Mouse (Mus musculus): ENCODE results near the gene Scn7a. TPM values are rescaled to one million over a fixed set of nuclear protein-coding genes. Genes with fewer than 3 reads are reported as not detected.
A peak's percentile ranks its signal among the peaks of the same experiment; 100 is the strongest.

Scn7a gene
- polyA plus RNA-seq, 1 experiment: 0.02 TPM

- Histone ChIP-seq H3K79me2 (ENCODE audit: control insufficient read depth, insufficient read depth) (no peaks in the 10 kb centered on the region), H3ac (ENCODE audit: control insufficient read depth, insufficient read length, low read depth) (no peak overlapping the region), H3K36me3 (ENCODE audit: control insufficient read depth, insufficient read depth) (no peaks in the 10 kb centered on the region), H3K27me3 (ENCODE audit: control insufficient read depth, insufficient read depth, insufficient read length) (no peaks in the 10 kb centered on the region), H3K79me3 (ENCODE audit: low read depth) (no peaks in the 10 kb centered on the region), H3K4me3 (ENCODE audit: insufficient read depth, poor library complexity, severe bottlenecking) (no peak overlapping the region)
- TF ChIP-seq FOSL1 (IDR thresholded peaks at IDR 0.05; ENCODE audit: insufficient read depth, low read length, poor library complexity, severe bottlenecking): no peak
- no peak for TF ChIP-seq USF1 (IDR thresholded peaks at IDR 0.05; ENCODE audit: low read depth)
- no peak for TF ChIP-seq MAX (IDR thresholded peaks at IDR 0.05)
- no peak for TF ChIP-seq CTCF (IDR thresholded peaks at IDR 0.05; ENCODE audit: control insufficient read depth, insufficient read depth, insufficient read length)
- TF ChIP-seq CEBPB (IDR thresholded peaks at IDR 0.05; ENCODE audit: low read depth): no peak
- TF ChIP-seq MYOD1 (IDR thresholded peaks at IDR 0.05; ENCODE audit: control insufficient read depth, insufficient read length, low read depth): no peak
- no peak for TF ChIP-seq MYOG (IDR thresholded peaks at IDR 0.05; ENCODE audit: control insufficient read depth, extremely low read depth, insufficient read length)
Observed at GRCm38 (mm10) chr2:66727585-66727974, 57.1 kb downstream of the Scn7a start.

- TF ChIP-seq CTCF (IDR thresholded peaks at IDR 0.05; ENCODE audit: control insufficient read depth, insufficient read depth, insufficient read length): no peak
- no peak for TF ChIP-seq MAX (IDR thresholded peaks at IDR 0.05)
- TF ChIP-seq MYOG (IDR thresholded peaks at IDR 0.05; ENCODE audit: control insufficient read depth, extremely low read depth, insufficient read length): no peak
- TF ChIP-seq MYOD1 (IDR thresholded peaks at IDR 0.05; ENCODE audit: control insufficient read depth, insufficient read length, low read depth): no peak
- no peak for TF ChIP-seq CEBPB (IDR thresholded peaks at IDR 0.05; ENCODE audit: low read depth)
- no peak for TF ChIP-seq USF1 (IDR thresholded peaks at IDR 0.05; ENCODE audit: low read depth)
- no peak for TF ChIP-seq FOSL1 (IDR thresholded peaks at IDR 0.05; ENCODE audit: insufficient read depth, low read length, poor library complexity, severe bottlenecking)
- H3K79me2 ChIP-seq (ENCODE audit: control insufficient read depth, insufficient read depth): no peaks in the 10 kb centered on the region
- H3K79me3 ChIP-seq (ENCODE audit: low read depth): no peaks in the 10 kb centered on the region
- H3K4me3 ChIP-seq (ENCODE audit: insufficient read depth, poor library complexity, severe bottlenecking): no peak overlapping the region
- H3ac ChIP-seq (ENCODE audit: control insufficient read depth, insufficient read length, low read depth): no peak overlapping the region
- H3K36me3 ChIP-seq (ENCODE audit: control insufficient read depth, insufficient read depth): no peaks in the 10 kb centered on the region
- H3K27me3 ChIP-seq (ENCODE audit: control insufficient read depth, insufficient read depth, insufficient read length): no peaks in the 10 kb centered on the region
Observed at GRCm38 (mm10) chr2:66726878-66727584, 57.7 kb downstream of the Scn7a start.

GRCm38 (mm10) chr2:66712071-66712470 lies 72.6 kb downstream of the Scn7a start:
- Histone ChIP-seq H3K4me3 (ENCODE audit: insufficient read depth, poor library complexity, severe bottlenecking) (no peak overlapping the region), H3K36me3 (ENCODE audit: control insufficient read depth, insufficient read depth) (no peaks in the 10 kb centered on the region), H3ac (ENCODE audit: control insufficient read depth, insufficient read length, low read depth) (no peak overlapping the region), H3K27me3 (ENCODE audit: control insufficient read depth, insufficient read depth, insufficient read length) (no peaks in the 10 kb centered on the region), H3K79me3 (ENCODE audit: low read depth) (no peaks in the 10 kb centered on the region), H3K79me2 (ENCODE audit: control insufficient read depth, insufficient read depth) (no peaks in the 10 kb centered on the region)
- TF ChIP-seq FOSL1 (IDR thresholded peaks at IDR 0.05; ENCODE audit: insufficient read depth, low read length, poor library complexity, severe bottlenecking) (no peak), MYOG (IDR thresholded peaks at IDR 0.05; ENCODE audit: control insufficient read depth, extremely low read depth, insufficient read length) (no peak), USF1 (IDR thresholded peaks at IDR 0.05; ENCODE audit: low read depth) (no peak), MAX (IDR thresholded peaks at IDR 0.05) (no peak), CEBPB (IDR thresholded peaks at IDR 0.05; ENCODE audit: low read depth) (no peak), MYOD1 (IDR thresholded peaks at IDR 0.05; ENCODE audit: control insufficient read depth, insufficient read length, low read depth) (no peak), CTCF (IDR thresholded peaks at IDR 0.05; ENCODE audit: control insufficient read depth, insufficient read depth, insufficient read length) (no peak)

- Histone ChIP-seq H3K36me3 (ENCODE audit: control insufficient read depth, insufficient read depth) (no peaks in the 10 kb centered on the region), H3K79me3 (ENCODE audit: low read depth) (no peaks in the 10 kb centered on the region), H3K79me2 (ENCODE audit: control insufficient read depth, insufficient read depth) (no peaks in the 10 kb centered on the region), H3ac (ENCODE audit: control insufficient read depth, insufficient read length, low read depth) (no peak overlapping the region), H3K4me3 (ENCODE audit: insufficient read depth, poor library complexity, severe bottlenecking) (no peak overlapping the region), H3K27me3 (ENCODE audit: control insufficient read depth, insufficient read depth, insufficient read length) (no peaks in the 10 kb centered on the region)
- TF ChIP-seq CEBPB (IDR thresholded peaks at IDR 0.05; ENCODE audit: low read depth) (no peak), FOSL1 (IDR thresholded peaks at IDR 0.05; ENCODE audit: insufficient read depth, low read length, poor library complexity, severe bottlenecking) (no peak), MYOD1 (IDR thresholded peaks at IDR 0.05; ENCODE audit: control insufficient read depth, insufficient read length, low read depth) (no peak), MAX (IDR thresholded peaks at IDR 0.05) (no peak), MYOG (IDR thresholded peaks at IDR 0.05; ENCODE audit: control insufficient read depth, extremely low read depth, insufficient read length) (no peak), USF1 (IDR thresholded peaks at IDR 0.05; ENCODE audit: low read depth) (no peak), CTCF (IDR thresholded peaks at IDR 0.05; ENCODE audit: control insufficient read depth, insufficient read depth, insufficient read length) (no peak)
Observed at GRCm38 (mm10) chr2:66692300-66692699, 92.4 kb downstream of the Scn7a start.

DNA sequence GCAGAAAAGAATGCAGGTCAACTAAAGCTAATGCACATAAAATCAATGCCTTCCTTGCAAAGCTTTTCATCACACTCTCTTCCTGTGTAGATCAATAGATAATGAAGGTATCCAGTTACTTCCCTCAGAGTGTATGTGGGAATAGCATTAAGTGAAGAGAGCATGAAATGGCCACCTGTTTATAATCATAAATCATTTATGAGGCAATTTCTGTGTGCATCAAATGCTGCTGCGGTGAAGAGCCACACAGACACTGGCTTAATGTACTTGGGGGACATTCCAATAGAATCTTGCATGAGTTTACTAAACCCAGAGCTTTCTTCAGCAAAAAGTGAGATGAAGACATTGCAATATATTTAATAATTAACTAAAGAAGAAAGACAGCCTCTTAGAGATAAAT lies 122.7 kb downstream of the Scn7a start:
- no peaks in the 10 kb centered on the region for H3K27me3 ChIP-seq (ENCODE audit: control insufficient read depth, insufficient read depth, insufficient read length)
- TF ChIP-seq FOSL1 (IDR thresholded peaks at IDR 0.05; ENCODE audit: insufficient read depth, low read length, poor library complexity, severe bottlenecking) (no peak), CEBPB (IDR thresholded peaks at IDR 0.05; ENCODE audit: low read depth) (peak; percentile 7), CTCF (IDR thresholded peaks at IDR 0.05; ENCODE audit: control insufficient read depth, insufficient read depth, insufficient read length) (no peak), MAX (IDR thresholded peaks at IDR 0.05) (no peak), MYOD1 (IDR thresholded peaks at IDR 0.05; ENCODE audit: control insufficient read depth, insufficient read length, low read depth) (peak; percentile 67), USF1 (IDR thresholded peaks at IDR 0.05; ENCODE audit: low read depth) (no peak)
- no peaks in the 10 kb centered on the region for H3K79me2 ChIP-seq (ENCODE audit: control insufficient read depth, insufficient read depth)
- no peaks in the 10 kb centered on the region for H3K36me3 ChIP-seq (ENCODE audit: control insufficient read depth, insufficient read depth)
- H3ac ChIP-seq (ENCODE audit: control insufficient read depth, insufficient read length, low read depth): no peak overlapping the region
- no peaks in the 10 kb centered on the region for H3K79me3 ChIP-seq (ENCODE audit: low read depth)
- no peak overlapping the region for H3K4me3 ChIP-seq (ENCODE audit: insufficient read depth, poor library complexity, severe bottlenecking)

Data from C2C12 (cell line).